Mouse (Mus musculus) spleen, adult 2 months (tissue): ENCODE results near the gene Negr1.

Source experiments
- CTCF ChIP-seq: fragments of 200-500 bp; IDR thresholded peaks from 2 replicates; pipeline ENCODE4 v1.5.1; 2011; ENCODE audit warnings: mild to moderate bottlenecking, inconsistent platforms; ENCODE audit not compliant: insufficient read depth, insufficient read length, insufficient replicate concordance; ENCODE audit errors: extremely low read depth
- POLR2A ChIP-seq: fragments of 200-500 bp; IDR thresholded peaks from 2 replicates; pipeline ENCODE4 v1.6.1; 2011; ENCODE audit warnings: low read depth, low read length, inconsistent platforms

DNA sequence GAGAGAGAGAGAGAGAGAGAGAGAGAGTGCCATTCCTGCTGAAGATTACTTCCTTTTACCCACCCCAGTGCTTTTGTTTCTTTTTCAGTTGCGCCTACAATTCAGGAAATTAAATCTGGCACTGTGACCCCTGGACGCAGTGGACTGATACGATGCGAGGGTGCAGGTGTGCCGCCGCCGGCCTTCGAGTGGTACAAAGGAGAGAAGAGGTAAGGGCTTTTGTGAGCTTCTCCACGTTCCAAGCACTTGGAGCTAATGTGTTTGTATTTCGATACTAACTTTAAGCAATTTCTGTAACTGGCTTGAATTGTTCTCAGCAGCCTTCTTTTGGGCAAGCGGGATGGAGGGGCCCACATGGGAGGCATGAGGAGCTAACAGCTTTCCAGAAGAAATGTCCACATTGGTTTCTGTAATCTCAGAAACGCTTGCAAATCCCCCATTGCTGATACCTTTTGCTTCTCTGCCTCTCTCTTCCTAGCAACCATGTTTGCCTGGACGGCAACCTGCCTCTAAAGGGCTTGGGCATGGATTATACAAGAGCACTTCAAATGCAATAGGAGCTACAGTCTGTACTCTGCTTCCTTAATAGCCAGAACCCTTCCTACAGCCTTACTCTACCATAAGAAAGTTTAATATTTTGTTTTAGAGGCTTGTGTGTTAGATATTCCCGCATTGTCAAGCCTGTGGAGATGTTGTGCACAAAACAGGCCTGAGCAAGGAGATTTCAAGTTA is 584.7 kb downstream of the Negr1 start:
- no peak for TF ChIP-seq POLR2A
- TF ChIP-seq CTCF, result no peak
